Mouse (Mus musculus): ENCODE measurements around the gene Fgd5.
A peak's percentile ranks its signal among the peaks of the same experiment; 100 is the strongest.

The Fgd5 gene

GRCm38 (mm10) chr6:91978371-91979300 lies at the start of gene Fgd5:
Gene Fgd5, plus strand, starts transcription at chr6:91978878.
- peak; percentile 47 for DNase-seq (ENCODE audit: low read depth, low spot score)

DNA sequence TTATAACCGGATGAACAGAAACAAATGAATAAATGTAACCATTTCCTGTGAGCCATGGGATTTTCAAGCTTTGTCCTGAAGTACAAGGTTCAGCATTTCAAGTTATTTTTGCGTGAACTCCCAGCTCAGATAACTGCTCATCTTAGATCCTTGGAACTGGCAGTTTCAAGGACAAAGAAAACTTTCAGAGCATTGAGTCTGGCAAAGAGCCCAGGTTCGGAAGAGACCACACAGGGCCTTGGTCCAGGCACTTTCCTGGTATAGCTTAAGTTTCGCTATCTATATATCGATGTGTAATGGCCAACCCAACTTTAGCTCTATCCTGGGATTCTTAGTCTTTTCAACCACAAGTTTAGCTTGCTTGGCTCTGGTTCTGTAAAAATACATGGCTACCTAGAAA lies 47.4 kb upstream of the Fgd5 start:
- no peak for DNase-seq (ENCODE audit: low read depth, low spot score)

GRCm38 (mm10) chr6:91938491-91938890 lies 40.2 kb upstream of the Fgd5 start:
- DNase-seq (ENCODE audit: low read depth, low spot score): no peak

- no peak for DNase-seq (ENCODE audit: low read depth, low spot score)
These were observed 30.3 kb upstream of the Fgd5 start for GRCm38 (mm10) chr6:91948426-91948825.

- DNase-seq (ENCODE audit: low read depth, low spot score): peak; percentile 38
These were observed 20.7 kb upstream of the Fgd5 start for GRCm38 (mm10) chr6:91958015-91958414.

DNA sequence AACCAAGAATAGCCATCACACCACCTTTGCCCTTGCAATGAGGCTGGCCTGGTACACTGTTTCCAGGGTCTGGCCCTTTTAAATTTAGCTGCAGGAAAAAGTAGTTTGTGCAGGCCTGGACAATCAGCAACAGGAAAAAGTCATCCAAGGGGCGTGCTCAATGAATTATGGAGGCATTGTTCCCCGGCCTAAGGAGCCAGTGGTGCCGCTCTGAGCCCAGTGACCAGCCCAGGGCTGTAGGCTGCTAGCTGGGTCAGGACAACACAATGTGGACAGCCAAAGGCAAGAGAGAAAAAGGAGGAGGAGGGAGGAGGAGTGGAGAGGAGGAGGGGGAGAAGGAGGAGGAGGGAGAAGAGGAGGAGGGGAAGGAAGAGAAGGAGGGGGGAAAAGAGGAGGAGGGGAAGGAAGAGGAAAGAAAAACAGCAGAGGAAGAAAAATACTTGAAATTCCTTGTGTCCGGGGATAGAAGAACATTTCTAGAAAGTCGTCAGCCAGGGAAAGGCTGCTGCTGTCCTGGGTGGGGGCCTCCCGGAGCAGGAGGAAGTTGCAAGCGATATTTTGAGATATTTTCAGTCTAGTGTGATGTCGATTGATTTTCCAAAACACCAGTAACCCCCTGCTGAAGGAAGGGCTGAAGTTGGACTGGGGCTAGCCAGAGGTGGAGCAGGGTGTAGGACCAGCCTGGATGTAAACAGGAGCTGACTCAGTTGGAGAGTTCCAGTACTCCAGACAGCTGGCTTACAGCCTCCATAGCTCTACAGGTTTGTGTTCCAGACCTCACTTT lies 18.5 kb upstream of the Fgd5 start:
- DNase-seq (ENCODE audit: low read depth, low spot score): no peak

DNA sequence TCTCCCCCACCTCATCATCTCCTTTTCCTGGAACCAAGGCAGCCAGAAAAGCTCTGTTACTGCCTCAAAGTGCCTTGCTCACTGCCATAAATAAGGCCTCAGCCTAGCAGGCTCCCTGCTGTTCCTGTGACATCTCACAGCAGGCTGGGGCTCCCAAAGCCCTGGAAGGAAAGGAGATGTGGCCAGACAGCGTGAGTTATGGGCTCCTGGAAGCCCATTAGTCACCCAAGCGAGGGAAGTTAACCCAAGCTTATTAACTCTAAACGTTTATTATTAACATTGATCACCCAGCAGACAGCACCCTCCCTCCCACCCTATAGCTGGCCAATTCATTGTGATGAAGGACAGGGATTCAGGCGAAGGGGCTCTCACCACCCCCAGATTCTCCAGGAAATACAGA lies 15.2 kb upstream of the Fgd5 start:
- no peak for DNase-seq (ENCODE audit: low read depth, low spot score)

DNA sequence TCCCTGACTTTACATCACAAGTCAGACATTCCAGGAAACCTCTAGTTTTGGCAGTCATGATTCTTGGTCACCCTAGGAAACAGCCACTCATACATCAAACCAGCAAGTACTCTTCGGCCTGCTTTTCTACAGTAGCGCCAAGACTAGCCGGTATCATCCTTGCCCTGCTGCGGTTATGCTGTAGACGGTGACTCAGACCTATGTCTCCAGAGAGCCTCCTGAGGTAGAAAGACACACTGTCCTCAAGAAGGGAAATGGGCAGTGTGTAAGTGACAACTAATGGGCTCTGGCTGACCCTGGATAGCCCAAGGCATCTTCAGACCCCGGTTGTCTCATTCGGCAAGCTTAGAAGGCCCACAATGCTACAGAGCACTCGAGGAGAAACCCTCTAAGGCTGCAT lies 13.6 kb upstream of the Fgd5 start:
- DNase-seq (ENCODE audit: low read depth, low spot score): no peak

GRCm38 (mm10) chr6:91966006-91966405 lies 12.7 kb upstream of the Fgd5 start:
- DNase-seq (ENCODE audit: low read depth, low spot score): no peak

GRCm38 (mm10) chr6:91972201-91972646 lies 6.5 kb upstream of the Fgd5 start:
- DNase-seq (ENCODE audit: low read depth, low spot score): peak; percentile 69

- no peak for DNase-seq (ENCODE audit: low read depth, low spot score)
These were observed 4.7 kb upstream of the Fgd5 start for GRCm38 (mm10) chr6:91973972-91974371.

DNA sequence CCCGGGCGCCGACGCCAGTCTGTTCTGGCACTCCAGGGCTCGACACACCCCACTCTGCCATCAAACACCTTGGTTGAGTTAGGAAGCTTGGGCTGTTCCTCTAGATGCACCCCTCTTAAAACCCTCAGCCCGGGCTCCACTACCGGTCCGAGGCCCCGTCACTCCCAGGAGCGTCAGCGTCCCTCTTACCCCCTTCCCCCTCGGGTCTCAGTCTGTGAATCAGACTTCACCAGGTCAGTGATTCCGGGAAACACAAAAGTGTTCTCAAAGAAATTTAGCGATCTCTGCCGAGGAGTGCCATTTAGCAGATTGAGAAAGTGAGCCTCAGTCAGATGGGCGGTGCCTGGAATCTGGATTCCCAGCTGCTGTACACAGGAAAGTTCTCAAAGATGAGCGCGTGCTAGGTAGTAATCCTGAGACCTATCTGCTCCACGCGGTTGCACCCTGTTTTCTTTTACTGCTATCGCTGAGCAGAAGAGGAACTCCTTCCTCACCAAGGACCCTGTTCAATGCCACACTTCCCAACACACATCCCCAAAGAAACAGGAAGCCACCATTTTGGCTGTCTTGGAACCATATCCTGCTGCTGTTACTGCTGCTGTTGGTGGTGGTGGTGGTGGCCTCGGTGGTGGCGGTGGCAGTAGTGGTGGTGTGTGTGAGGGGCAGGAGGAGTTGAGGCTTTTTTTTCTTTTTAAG lies 771 bp downstream of the Fgd5 start:
- peak; percentile 52 for DNase-seq (ENCODE audit: low read depth, low spot score)

- no peak for DNase-seq (ENCODE audit: low read depth, low spot score)
These were observed 1.3 kb downstream of the Fgd5 start for GRCm38 (mm10) chr6:91980011-91980410.

- no peak for DNase-seq (ENCODE audit: low read depth, low spot score)
These were observed 11.4 kb downstream of the Fgd5 start for GRCm38 (mm10) chr6:91990101-91990500.

- no peak for DNase-seq (ENCODE audit: low read depth, low spot score)
These were observed 14.1 kb downstream of the Fgd5 start for GRCm38 (mm10) chr6:91992823-91993222.

GRCm38 (mm10) chr6:91993795-91994505 lies 15.3 kb downstream of the Fgd5 start:
- no peak for DNase-seq (ENCODE audit: low read depth, low spot score)

- no peak for DNase-seq (ENCODE audit: low read depth, low spot score)
These were observed 17.4 kb downstream of the Fgd5 start for GRCm38 (mm10) chr6:91996072-91996471.

GRCm38 (mm10) chr6:92002558-92003285 lies 24.0 kb downstream of the Fgd5 start:
- no peak for DNase-seq (ENCODE audit: low read depth, low spot score)

DNA sequence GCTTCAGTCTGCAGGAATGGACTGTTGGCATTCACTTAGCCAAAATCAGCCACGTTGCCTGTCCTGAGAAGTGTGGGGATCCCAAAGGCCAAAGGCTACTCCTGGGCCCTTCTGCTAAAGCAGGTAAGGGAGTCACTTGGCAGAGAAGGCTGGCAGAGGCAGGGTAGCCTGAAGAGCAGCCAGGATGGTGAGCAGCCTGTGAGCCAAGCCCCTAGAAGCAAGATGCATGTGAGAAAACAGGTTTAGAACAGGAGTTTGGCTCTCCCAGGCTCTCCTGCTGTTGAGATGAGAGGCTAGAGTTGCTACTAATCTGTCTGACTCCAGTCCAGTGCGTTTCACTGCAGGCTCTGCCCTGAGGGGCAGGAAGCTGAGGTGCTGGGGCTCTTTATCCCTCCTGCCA lies 25.0 kb downstream of the Fgd5 start:
- no peak for DNase-seq (ENCODE audit: low read depth, low spot score)

- no peak for DNase-seq (ENCODE audit: low read depth, low spot score)
These were observed 25.6 kb downstream of the Fgd5 start for GRCm38 (mm10) chr6:92004137-92004805.
